Mouse (Mus musculus): ENCODE results near the gene Rapgef1.

- TF ChIP-seq CTCF (IDR thresholded peaks at IDR 0.05; ENCODE audit: low read depth, low read length), result no peak
- TF ChIP-seq POLR2AphosphoS5 (IDR thresholded peaks at IDR 0.05; ENCODE audit: insufficient replicate concordance, low read depth, low read length), result no peak
- no peak for TF ChIP-seq TAL1 (conservative IDR thresholded peaks at IDR 0.05; ENCODE audit: low read depth, low read length)
Measured at GRCm38 (mm10) chr2:29621636-29622035, 2.1 kb downstream of the Rapgef1 start.

Measured in G1E (cell line).